Mouse (Mus musculus): ENCODE measurements around the gene Slc22a23.

Gene Slc22a23

GRCm38 (mm10) chr13:34130226-34130731, 214.7 kb downstream of the Slc22a23 start, which contains the start of gene Tubb2b:
Gene Tubb2b (minus strand): TSS chr13:34130466.
- peak; percentile 86 for DNase-seq

GRCm38 (mm10) chr13:34129485-34130225, 215.3 kb downstream of the Slc22a23 start:
- DNase-seq, result peak; percentile 67

Measured in right cerebral cortex, postnatal 14 days (tissue).